Mouse (Mus musculus): ENCODE measurements at regions not wholly inside any gene's neighbourhood (a gene's known extent, or its start where the extent isn't known, plus 50 kb on each side); places are given as distances from the start of the nearest gene placed in this dataset.

DNA sequence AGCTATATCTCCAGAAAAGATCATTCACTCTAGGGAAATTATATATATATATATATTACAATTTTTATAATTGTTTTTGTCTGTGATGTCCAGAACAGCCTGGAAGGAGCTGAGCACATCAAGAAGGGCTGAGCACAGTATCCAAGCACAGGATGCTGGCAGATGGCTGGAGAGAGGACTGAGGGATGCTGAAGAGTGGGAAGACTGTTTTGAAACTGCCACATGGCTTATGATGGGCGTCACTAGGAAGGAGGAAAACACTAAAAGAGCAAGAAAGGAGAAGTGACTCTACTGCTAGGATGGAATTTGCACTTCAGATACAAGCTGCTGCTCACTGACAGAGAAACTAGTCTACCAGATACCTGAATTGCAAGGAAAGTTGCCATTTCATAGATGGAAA, 50.4 kb upstream of the Atg10 start:
- no peaks in the 10 kb centered on the region for H3K79me2 ChIP-seq (replicated peaks; ENCODE audit: control insufficient read depth, extremely low read depth, insufficient read depth, poor library complexity, severe bottlenecking)
- no peak for DNase-seq (ENCODE audit: extremely low read depth)
- H3K36me3 ChIP-seq (replicated peaks in 1 of 2; ENCODE audit: control insufficient read depth in 1 of 2, insufficient read depth in 1 of 2, low read length in 1 of 2): no peaks in the 10 kb centered on the region
- no peak overlapping the region for H3K27ac ChIP-seq (ENCODE audit: insufficient read depth, low read depth)
- H3K9ac ChIP-seq (ENCODE audit: insufficient read depth, low read depth): no peak overlapping the region
- no peak overlapping the region for H3K4me3 ChIP-seq (replicated peaks in 1 of 3; ENCODE audit: low read depth in 2 of 3, low read length in 2 of 3, poor library complexity in 1 of 3)
- peaks cover 4 to 6% of the 10 kb centered on the region in 2 experiments; a peak in 2 of 4 replicates for H3K4me1 ChIP-seq (ENCODE audit: control insufficient read depth in 1 of 2, insufficient read depth in 2 of 2)
- H3K9me3 ChIP-seq (replicated peaks; ENCODE audit: low read length): no peaks in the 10 kb centered on the region
- no peaks in the 10 kb centered on the region for H3K27me3 ChIP-seq (replicated peaks)
- dilution Hi-C loops (cut with MboI; ENCODE audit: extremely low pct_ligation_motif_present, extremely low pct_unique_long_range_greater_than_20kb, low sequenced_read_pairs): no loop called here
- in situ Hi-C loops (cut with MboI; ENCODE audit: low pct_ligation_motif_present, low pct_unique_long_range_greater_than_20kb, low sequenced_read_pairs): no loop called here
- TF ChIP-seq USF1 (IDR thresholded peaks at IDR 0.05; ENCODE audit: low read depth, low read length) (no peak), CTCF (conservative IDR thresholded peaks at IDR 0.05 in 1 of 2, IDR thresholded peaks at IDR 0.05 in 1 of 2; ENCODE audit: low read depth in 2 of 2, low read length in 2 of 2) (no peak), JUN (IDR thresholded peaks at IDR 0.05; ENCODE audit: insufficient read depth, low read depth, low read length) (no peak), SIN3A (IDR thresholded peaks at IDR 0.05; ENCODE audit: low read length) (no peak), POLR2A (IDR thresholded peaks at IDR 0.05; ENCODE audit: low read depth, low read length) (no peak), POLR2AphosphoS2 (IDR thresholded peaks at IDR 0.05; ENCODE audit: low read depth, low read length) (no peak), MXI1 (IDR thresholded peaks at IDR 0.05; ENCODE audit: low read depth, low read length) (no peak), MEF2A (IDR thresholded peaks at IDR 0.05; ENCODE audit: borderline replicate concordance, low read depth, low read length) (no peak), MAFK (IDR thresholded peaks at IDR 0.05; ENCODE audit: insufficient replicate concordance, low read length) (no peak), MAX (IDR thresholded peaks at IDR 0.05; ENCODE audit: low read length) (no peak), MAZ (IDR thresholded peaks at IDR 0.05; ENCODE audit: low read depth, low read length) (no peak), ZC3H11A (IDR thresholded peaks at IDR 0.05; ENCODE audit: low read depth, low read length) (no peak), UBTF (IDR thresholded peaks at IDR 0.05; ENCODE audit: low read depth, low read length) (no peak), ZNF384 (IDR thresholded peaks at IDR 0.05; ENCODE audit: low read depth, low read length) (no peak), HCFC1 (IDR thresholded peaks at IDR 0.05; ENCODE audit: low read depth, low read length) (no peak)
- no peak overlapping the region for H3K4me2 ChIP-seq (ENCODE audit: insufficient read depth, low read depth, poor library complexity, severe bottlenecking)

DNA sequence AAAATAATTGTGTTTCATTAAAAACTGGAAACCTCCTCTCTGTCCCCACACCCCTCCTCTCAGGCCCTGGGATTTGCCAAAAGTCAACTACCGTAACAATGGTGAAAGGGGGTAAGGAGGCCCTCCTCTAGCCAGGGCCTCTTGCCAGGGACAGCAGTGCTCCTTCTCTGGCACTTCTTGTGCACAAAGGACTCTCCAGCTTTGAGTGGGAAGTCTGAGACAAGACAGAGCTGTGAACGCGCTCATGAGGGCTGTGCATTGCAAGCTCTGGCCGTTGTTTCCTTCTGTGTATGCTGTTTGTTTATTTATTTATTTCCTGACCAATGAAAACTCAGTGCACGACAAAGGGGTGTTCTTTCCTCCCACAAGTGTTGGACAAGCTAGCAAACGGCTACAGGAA, 50.8 kb upstream of the Atg10 start:
- Histone ChIP-seq H3K4me1 (ENCODE audit: control insufficient read depth in 1 of 2, insufficient read depth in 2 of 2) (peaks cover 0 to 6% of the 10 kb centered on the region in 2 experiments; a peak in 1 of 4 replicates), H3K79me2 (replicated peaks; ENCODE audit: control insufficient read depth, extremely low read depth, insufficient read depth, poor library complexity, severe bottlenecking) (no peaks in the 10 kb centered on the region), H3K9ac (ENCODE audit: insufficient read depth, low read depth) (no peak overlapping the region), H3K27me3 (replicated peaks) (no peaks in the 10 kb centered on the region), H3K27ac (ENCODE audit: insufficient read depth, low read depth) (no peak overlapping the region), H3K4me3 (replicated peaks in 1 of 3; ENCODE audit: low read depth in 2 of 3, low read length in 2 of 3, poor library complexity in 1 of 3) (no peak overlapping the region), H3K9me3 (replicated peaks; ENCODE audit: low read length) (no peaks in the 10 kb centered on the region), H3K4me2 (ENCODE audit: insufficient read depth, low read depth, poor library complexity, severe bottlenecking) (no peak overlapping the region), H3K36me3 (replicated peaks in 1 of 2; ENCODE audit: control insufficient read depth in 1 of 2, insufficient read depth in 1 of 2, low read length in 1 of 2) (no peaks in the 10 kb centered on the region)
- dilution Hi-C loops (cut with MboI; ENCODE audit: extremely low pct_ligation_motif_present, extremely low pct_unique_long_range_greater_than_20kb, low sequenced_read_pairs): no loop called here
- in situ Hi-C loops (cut with MboI; ENCODE audit: low pct_ligation_motif_present, low pct_unique_long_range_greater_than_20kb, low sequenced_read_pairs): no loop called here
- TF ChIP-seq ZC3H11A (IDR thresholded peaks at IDR 0.05; ENCODE audit: low read depth, low read length) (no peak), CTCF (conservative IDR thresholded peaks at IDR 0.05 in 1 of 2, IDR thresholded peaks at IDR 0.05 in 1 of 2; ENCODE audit: low read depth in 2 of 2, low read length in 2 of 2) (no peak), MAZ (IDR thresholded peaks at IDR 0.05; ENCODE audit: low read depth, low read length) (no peak), HCFC1 (IDR thresholded peaks at IDR 0.05; ENCODE audit: low read depth, low read length) (no peak), POLR2AphosphoS2 (IDR thresholded peaks at IDR 0.05; ENCODE audit: low read depth, low read length) (no peak), SMC3 (IDR thresholded peaks at IDR 0.05; ENCODE audit: low read depth, low read length) (no peak), MAX (IDR thresholded peaks at IDR 0.05; ENCODE audit: low read length) (no peak), USF2 (conservative IDR thresholded peaks at IDR 0.05; ENCODE audit: low read depth, low read length) (no peak)
- DNase-seq (ENCODE audit: extremely low read depth): no peak
